Mouse (Mus musculus): ENCODE measurements around the gene Plekha5.

DNA sequence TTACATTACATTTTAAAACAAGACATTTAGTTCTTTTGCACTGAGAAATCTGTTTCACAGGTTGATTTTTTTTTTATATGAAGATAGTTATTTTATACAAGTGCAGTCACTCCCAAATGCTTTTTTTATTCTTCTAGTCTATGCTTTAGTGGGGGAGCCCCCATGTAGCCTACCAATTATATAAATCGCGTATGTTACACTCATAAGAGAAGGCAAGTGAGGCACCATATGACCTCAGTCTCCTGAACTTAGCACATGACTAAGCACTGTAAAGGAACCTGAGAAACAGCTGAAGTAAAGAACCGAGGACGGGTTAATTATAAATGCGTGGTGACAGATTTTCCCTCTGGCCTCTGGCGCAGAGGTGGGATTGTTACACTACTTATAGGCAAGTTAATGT, 43.0 kb downstream of the Plekha5 start:
- no peak for TF ChIP-seq POLR2A (IDR thresholded peaks at IDR 0.05; ENCODE audit: low read depth, low read length)
- no peak for TF ChIP-seq CTCF (IDR thresholded peaks at IDR 0.05; ENCODE audit: extremely low read depth, insufficient read length, insufficient replicate concordance, low read depth, low read length)
